Mouse (Mus musculus): Measurements from ENCODE around the gene Extl1. TPM values are rescaled to one million over a fixed set of nuclear protein-coding genes. Genes with fewer than 3 reads are reported as not detected.
"Not testable (repeated sequence)": the region's sequence is repeated elsewhere in the genome, so short reads cannot be mapped to it uniquely, and the experiment has no call there.

The Extl1 gene
- total RNA-seq, 4 experiments from 2014 or later, result 3.3 to 15.4 (median 9.4) TPM

DNA sequence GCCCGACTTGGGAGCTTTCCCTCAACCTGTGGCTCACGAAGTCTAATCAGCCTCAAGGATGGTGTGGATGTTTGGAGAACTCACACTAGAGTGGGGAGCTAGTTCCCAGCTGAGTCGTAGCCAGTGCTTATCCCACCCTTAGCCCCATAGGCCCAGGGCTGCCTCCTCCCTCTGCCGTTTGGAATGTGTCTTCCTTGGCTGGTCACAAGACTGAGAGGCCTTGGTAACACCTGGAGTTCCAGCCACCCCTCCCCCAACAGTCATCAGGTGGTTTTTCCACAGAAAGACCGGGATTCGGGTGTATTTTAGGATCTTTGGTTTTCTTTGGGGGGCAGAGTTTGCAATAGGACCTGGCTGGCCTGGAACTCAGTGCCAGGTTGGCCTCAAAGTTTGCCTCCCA lies 33.0 kb downstream of the Extl1 start:
- DNase-seq, result no peak

DNA sequence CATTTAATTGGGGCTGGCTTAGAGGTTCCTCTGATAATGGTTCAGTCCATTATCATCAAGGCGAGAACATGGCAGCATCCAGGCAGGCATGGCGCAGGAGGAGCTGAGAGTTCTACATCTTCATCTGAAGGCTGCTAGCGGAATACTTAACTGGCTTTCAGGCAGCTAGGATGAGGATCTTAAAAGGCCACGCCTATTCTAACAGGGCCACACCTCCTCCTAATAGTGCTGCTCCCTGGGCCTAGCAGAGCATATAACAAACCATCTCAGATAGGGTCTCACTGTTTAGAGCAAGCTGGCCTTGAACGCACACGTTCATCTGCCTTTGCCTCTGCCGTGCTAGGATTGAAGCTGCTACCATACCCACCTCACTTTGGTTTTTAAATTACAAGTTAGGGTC lies 33.8 kb downstream of the Extl1 start:
- no peak for DNase-seq

DNA sequence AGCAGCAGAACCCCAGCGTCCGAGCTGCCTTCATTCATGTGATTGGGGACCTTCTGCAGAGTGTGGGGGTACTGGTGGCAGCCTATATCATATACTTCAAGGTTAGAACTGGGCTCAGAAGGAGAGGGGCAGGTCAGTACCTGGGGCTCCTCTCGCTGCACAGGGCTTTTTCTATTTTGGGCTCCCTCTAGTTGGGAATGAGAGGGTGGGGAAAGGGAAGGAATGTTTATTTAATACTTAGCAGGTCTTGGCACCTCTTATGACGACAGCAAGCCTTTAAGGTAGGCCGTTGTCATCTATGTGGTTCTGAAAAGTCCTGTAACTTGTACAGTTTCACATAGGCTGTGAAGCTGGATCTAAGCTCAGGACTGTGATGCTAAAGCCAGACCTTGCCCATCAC lies 35.1 kb downstream of the Extl1 start:
- DNase-seq, result no peak

DNA sequence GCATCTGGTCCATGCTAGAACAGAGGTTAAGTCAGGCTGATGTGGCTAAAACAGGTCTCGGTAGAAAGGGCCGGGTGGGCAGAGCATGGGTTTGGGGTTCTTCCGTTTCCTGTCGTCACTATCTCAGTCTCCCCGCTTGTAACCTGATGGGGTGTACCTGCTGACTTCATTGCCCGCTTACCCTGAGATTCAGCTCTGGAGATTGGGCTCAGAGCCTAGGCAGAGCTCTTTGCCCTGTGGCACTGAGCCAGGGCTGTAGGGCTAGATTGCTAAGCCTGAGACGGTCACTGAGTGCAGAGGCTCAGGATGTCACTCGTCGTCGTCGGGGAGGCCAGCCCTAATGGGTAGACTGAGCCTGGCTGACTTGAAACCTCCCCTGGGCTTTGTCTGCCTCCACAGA lies 35.6 kb downstream of the Extl1 start:
- no peak for DNase-seq

DNA sequence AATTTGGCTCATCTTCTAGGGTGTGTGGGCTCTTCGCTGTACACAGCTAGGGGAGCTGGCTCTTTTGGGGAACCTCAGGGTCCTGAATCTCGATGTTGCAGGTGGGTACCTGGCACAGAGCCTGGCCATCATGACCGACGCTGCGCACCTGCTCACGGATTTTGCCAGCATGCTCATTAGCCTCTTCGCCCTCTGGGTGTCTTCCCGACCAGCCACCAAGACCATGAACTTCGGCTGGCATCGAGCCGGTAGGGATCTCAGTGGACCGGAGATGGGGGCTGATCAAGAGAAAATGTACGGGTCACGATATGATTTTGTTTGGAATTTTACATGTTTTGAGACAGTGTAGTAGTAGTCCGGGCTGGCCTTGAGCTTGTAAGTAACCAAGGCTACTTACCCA lies 37.8 kb downstream of the Extl1 start:
- DNase-seq, result no peak

DNA sequence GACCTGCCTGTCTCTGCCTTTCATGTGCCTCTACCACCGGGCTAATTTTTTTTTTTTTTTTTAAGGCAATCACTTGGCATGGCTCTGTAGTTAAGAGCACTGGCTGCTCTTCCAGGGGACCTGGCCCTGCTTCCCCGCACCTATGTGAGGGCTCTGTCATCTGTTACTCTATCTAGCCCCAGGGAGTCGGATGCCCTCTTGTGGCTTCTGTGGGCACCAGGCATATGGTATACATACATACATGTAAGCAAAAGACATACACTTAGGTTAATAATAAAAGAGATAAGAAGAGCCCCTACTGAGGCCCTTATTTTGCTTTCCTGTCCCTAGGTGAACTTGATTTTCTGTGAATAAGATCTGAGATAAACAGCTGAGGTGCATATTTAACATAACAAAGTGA lies 39.0 kb downstream of the Extl1 start:
- DNase-seq, result no peak

DNA sequence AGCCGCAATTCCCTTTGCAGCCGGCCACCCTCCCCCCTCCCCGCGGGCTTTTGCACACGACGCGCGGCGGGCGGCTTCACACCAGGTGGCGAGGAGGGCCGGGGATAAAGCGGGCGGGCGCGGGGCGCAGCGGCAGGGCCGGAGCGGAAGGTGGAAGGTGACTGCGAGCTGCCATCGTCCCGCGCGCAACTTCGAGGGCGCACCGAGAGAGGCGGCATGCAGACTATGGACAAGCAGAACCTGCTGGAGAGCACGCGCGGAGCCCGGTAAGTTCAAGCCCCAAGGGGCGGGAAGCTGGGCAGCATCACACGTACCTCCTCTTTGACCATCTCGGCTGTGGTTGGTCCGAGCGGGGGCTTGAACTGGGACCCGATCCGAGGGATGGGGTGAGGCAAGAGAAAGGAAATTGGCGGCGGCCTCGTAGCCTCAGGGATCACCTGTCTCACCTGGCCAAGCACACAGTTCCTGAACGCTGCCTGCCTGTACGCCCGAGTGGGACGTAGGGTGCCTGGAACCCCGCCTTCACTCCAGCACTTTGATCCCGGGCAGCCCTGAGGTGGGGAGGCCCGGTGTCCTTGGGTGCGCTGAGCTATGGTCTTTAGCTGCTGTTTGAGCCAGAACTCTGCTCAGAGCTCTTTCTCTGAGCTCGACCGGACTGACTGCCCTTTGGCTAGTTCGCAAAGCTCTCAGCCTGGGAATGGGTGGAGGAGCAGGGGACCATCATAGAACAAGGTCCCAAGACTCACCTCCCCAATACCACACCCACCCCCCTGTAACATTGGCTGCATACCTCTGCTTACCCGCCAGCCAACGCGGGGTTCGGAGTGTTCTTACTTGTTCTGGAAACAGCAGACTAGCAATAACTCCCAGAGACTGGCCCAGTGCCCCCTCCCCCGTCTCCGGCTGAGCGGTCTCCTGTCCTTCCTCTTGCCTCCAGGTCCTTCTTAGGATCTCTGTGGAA lies 40.3 kb downstream of the Extl1 start, which contains the start of gene Slc30a2:
Gene Slc30a2 (plus strand): TSS at position 111 of the 961 bp plus-strand sequence.
- peak; percentile 56 for DNase-seq

DNA sequence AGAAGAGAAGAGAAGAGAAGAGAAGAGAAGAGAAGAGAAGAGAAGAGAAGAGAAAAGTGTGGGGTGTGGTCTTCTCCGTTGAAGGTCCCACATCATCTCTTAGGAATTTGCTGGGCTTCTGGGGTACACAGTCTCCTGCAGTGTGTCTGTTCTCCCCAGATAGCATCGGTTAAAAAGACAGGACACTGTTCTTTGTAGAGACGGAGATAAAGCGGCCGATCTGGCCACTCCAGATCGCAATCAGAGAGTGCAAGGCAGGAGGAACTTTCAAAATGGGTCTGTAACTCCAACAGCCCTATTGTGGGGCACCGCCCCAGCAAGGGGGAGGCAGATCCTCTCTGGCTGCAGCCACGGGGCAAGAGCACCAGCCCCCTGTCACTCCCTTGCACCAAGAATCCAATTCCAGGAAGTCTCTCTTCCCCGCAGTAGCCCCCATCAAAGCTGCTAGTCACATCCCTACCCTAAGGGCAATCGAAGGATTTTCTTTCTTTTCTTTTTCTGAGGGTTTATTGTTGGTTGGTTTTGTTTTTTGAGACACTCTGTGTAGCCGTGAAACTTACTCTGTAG lies 41.4 kb downstream of the Extl1 start:
- DNase-seq, result no peak

DNA sequence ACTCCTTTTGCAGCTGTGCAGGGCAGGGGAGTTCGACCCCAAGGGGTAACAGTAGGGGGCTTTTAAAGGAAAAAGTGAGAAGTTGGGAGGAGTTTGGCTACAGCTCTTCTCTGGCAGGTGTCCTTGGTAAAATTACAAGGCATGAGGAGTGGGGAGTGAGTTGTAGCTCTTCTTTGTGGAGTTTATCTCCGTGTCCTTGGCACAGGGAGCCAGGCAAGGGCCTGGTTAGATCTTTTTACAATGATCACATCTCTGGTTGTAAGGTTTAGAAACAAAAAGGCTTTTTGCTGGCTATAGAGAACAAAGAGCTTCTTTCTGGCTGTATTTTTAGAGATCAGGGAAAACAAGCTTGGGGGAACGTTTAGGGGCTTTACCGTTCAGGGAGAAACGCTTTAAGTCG lies 42.4 kb downstream of the Extl1 start:
- not testable (repeated sequence) for DNase-seq

DNA sequence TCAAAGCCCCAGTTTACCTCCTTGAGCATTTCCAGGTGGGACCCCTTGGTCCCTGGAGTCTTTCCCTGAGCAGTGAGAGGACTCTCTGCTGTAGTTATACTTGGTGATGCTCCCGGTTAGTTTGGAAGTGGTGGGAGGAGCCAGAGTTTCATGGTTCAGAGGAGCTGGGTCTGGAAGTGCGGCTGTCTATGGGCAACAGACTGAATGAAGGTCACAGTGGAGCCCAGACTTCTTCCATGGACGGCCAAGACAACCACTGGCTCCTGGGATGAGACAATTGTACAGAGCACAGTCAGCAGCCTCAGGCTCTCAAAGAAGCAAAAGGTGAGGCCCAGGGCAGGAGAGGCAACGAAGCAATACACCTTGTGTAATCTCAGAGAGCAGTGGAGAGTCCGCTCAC lies 53.4 kb downstream of the Extl1 start:
- no peak for DNase-seq

DNA sequence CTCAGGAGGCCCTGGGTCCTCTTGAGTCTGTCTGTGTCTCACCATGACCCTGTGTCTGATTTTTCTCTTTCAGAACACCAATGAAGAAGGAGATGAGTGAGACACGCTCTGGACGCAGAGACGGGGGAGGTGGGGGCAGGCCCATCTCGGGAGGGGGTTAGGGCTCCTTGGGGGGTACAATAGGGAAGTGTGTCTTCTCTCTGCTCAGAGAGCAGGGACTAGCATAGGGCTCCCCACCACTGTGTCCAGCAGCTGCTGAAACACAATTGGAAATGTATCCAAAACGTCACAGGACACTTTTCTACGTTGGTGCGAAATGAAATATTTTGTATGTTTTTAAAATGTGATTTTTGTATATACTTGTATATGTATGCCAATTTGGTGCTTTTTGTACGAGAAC lies 54.8 kb downstream of the Extl1 start:
- DNase-seq, result no peak

DNA sequence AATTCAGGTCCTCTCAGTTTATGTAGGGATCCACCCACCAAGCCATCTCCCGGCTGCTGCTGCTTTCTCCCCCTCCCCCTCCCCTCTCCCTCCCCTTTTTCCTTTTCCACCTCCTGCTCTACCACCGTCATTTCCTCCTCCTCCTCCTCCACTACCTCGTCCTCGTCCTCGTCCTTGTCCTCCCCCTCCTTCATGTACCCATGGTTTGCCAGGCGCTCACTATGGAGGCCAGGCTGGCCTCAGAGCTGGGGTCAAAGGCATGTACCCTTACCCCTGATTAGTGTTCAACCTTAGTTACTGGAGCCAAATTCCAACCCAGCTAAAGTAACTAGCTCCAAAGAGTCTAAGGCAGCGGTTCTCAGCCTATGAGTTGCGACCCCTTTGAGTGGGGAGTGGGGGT lies 55.5 kb downstream of the Extl1 start:
- no peak for DNase-seq

DNA sequence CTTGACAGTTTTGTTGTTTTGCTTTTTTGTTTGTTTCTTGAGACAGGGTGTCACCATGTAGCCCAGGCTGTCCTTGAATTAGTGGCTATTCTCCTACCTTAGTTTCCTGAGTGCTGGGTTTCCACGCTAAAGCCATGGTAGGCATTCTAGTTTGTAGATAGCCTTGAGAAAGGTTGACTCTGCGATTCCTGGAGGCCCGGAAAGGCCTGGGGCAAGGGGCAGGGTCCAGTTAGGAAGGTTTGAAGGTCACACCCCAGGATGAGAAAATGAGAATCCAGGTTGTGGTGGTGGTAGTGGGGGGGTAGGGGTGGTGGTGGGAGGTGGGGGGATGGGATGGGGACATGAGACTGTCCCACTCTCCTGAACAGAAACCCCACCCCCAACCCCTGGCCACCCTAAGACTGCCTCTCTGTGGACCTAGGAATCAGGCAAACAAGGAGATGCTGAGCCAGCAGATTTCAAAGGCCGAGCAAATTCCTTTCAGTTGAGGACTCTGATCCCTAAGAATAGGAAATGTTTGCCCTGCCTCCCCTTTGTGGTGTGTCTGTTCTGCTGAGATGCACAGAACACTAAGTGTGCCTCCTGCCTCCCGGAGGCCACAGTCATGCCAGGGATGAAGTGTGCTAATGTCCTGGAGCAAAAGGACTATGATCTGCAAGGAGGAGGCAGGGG lies 56.7 kb downstream of the Extl1 start:
- no peak for DNase-seq

DNA sequence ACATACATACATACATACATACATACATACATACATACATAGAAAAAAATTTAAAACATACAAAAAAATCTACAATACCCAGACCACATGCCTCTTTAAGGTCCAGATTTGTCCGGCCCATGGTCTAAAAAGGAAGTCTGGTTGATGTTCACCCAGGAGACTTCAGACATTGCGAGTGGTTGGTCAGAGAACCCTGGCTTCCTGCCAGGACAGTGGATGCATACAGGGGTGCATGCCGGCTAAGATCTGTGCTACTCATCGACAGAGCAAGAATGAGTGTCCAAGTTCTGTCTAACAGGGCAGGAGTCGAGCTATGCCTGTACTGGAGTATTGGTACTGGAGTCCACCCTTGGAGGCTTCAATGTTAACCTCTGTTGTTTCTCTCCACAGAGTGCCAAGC lies 59.0 kb downstream of the Extl1 start:
- DNase-seq, result no peak

DNA sequence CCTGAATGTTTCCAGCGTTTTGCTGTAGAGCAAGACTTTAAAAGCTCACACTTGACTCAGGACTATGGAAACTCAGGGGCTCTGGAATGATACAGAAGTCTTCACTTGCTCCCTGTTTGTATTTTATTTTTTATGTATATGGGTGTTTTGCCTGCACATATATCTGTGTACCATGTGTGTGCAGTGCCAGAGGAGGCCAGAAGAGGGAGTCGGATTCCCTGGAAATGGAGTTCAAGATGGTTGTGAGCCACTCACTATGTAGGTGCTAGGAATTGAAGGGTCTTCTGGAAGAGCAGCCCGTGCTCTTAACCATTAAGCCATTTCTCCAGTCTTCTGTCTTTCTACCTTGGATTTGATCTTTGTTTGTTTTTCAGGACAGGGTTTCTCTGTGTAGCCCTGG lies 62.1 kb downstream of the Extl1 start:
- no peak for DNase-seq

DNA sequence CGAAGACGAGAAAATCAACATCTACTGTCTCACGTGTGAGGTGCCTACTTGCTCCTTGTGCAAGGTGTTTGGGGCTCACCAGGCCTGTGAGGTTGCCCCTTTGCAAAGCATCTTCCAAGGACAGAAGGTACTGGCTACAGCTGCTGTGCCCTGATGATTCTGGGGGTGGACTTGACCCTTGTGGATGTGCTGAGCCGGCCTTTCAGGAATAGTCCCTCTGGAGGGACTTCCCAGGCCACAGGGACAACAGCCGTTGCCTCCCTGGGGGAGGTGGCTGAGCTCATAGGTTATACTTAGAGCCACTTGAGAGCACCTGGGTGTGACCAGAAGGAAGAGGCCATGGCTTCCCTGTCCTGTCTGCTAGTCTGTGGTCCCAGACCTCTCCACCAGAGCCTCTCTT lies 64.0 kb downstream of the Extl1 start:
- no peak for DNase-seq

DNA sequence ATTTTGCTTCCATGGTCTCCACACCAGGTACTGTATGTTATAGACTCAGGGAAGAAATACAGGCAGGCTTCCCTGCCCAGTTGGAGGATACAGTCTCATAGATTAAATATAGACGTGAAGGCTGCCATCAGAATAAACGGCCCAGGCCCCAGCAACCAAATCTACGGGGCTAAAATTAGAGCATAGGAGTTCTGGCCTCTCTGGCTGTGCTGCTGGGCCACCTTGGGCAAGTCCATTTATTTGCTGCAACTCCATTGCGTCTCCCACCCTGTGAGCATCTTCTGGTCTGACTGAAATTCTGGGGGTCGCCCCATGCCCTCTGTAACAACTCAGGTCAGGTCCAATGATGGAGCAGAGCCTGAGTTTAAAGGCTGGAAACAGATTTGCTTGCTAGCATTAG lies 64.6 kb downstream of the Extl1 start:
- no peak for DNase-seq

DNA sequence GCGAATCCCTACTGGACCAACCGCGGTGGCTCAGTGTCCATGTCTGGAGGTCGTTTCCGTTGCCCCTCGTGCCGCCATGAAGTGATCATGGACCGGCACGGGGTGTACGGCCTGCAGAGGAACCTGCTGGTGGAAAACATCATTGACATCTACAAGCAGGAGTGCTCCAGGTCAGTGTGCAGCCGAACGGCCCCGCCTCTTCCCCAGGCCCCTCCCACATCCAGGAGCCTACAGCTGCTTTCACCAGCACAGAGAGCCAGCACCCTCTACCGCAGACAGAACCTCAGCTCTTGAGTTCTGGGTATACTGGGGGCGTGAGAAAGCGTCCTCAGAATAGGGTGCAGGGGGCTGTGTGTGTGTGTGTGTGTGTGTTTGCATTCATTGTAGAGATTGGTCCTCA lies 67.3 kb downstream of the Extl1 start:
- DNase-seq, result no peak

DNA sequence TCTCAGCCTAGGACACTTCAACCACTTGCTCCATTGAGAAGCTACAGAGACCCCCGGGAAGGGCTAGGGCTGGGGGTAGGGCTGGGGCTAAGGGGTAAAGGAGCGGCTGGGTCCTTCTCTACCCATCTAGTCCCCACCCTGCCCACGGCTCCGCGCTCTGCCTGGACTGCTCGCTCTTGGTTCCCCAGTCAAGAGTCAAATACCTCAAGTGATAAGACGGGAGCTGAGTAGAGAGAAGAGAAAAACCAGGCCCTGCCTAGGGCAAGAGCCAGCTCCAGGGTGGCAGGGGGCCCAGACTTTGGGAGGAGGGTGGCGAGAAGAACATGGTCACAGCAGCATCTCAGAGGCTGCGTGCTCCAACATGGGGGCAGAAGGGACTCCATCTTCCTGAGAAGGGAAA lies 68.2 kb downstream of the Extl1 start:
- no peak for DNase-seq

DNA sequence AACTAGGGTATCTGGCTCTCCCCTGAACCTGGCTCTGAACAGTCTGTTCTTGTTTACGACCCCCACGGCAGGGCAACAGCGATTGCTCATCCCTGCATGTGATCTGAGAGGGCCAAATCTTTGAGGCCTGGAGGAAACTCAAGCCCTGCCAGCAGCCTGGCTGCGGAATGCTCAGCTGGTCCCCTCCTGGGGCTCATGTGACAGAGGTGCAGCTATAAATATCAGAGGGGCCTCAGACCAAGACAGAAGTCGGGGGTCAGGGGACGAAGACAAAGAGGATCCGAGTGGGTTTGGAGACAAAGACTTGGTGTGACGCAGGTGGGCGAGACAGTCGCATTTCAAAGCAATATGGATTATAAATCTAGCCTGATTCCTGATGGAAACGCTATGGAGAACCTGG lies 68.8 kb downstream of the Extl1 start, which contains the start of gene Trim63:
Gene Trim63 (plus strand): TSS at position 245 of the 400 bp plus-strand sequence.
- DNase-seq, result no peak

DNA sequence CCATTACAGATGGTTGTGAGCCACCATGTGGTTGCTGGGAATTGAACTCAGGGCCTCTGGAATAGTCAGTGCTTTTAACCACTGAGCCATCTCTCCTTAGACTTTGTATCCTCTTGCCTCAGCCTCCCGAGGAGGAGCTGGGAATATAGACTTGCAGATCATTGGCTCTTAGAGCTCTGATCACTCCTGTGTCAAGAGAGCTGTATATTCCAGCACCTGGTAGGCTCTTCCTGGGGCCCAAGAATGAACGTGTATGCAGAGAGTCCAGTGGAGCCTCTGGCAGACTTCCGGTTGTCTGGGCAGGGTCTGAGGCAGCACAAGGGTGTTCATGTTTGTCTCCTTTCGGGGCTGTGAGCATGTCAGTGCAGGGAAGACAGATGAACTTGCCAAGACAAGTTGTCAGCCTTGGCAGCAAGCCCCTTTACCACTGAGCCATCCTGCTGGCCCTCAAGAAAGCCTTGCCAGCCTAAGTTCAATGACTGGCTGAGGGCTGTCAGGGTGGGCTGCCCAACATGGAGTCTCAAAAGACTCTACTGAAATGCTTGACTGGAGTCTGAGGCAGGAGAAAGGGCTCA lies 69.5 kb downstream of the Extl1 start:
- DNase-seq, result no peak

DNA sequence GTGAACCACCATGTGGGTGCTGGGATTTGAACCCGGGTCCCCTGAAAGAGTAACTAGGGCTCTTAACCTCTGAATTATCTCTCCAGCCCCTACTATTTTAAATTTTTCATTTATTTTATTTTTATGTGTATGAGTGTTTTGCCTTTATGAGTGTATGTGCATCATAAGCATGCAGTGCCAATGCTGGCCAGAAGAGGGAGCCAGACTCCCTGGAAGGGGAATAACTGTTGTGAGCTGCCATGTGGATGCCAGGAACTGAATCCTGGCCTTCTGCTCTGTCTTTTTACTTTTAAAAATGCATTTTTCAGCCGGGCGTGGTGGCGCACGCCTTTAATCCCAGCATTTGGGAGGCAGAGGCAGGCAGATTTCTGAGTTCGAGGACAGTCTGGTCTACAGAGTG lies 70.7 kb downstream of the Extl1 start:
- DNase-seq, result no peak

DNA sequence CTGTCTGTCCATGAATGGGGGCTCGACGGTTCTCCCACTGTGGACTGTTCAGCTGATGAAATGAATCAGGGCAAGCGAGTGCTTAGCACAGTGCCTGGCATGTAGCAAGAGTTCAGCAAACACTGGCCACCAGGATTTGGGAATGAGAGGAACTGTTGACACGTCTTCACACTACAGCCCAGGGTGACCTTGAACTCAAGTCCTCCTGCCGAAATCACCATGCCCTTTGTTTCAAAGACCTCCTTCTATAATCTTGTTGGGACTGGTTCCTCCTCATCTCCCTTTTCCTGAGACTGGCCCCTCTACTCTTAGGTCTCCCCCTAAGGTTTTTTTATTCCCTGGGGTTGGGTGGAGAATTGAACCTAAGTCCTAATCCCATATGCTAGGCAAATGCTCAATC lies 71.3 kb downstream of the Extl1 start:
- no peak for DNase-seq
